Mouse (Mus musculus) CH12.LX (cell line): ENCODE data around the gene Serp1. TPM values are rescaled to one million over a fixed set of nuclear protein-coding genes. Genes with fewer than 3 reads are reported as not detected.

Experiments
- DNase-seq: peaks from one replicate; pipeline ENCODE4 v3.0.0-alpha.2; 2013; ENCODE audit errors: extremely low read depth
- H3K27ac ChIP-seq: 2 replicates; pipeline ENCODE4 v1.5.1; 2012; ENCODE audit warnings: low read depth, mild to moderate bottlenecking, control low read depth, moderate library complexity; ENCODE audit not compliant: insufficient read depth
- H3K27me3 ChIP-seq: replicated peaks from 2 replicates; pipeline ENCODE3; 2012; ENCODE audit warnings: inconsistent platforms
- H3K36me3 ChIP-seq, 2 experiments: replicated peaks in 1 of 2; 2 replicates each; pipeline versions ENCODE3 to v1.6.1; 2012; ENCODE audit warnings: inconsistent platforms in 1 of 2, low read length in 1 of 2, mild to moderate bottlenecking in 1 of 2, mixed read lengths in 1 of 2, moderate library complexity in 1 of 2; ENCODE audit not compliant: control insufficient read depth in 1 of 2, insufficient read depth in 1 of 2
- H3K4me1 ChIP-seq, 2 experiments: 2 replicates each; pipeline ENCODE4 v1.6.1; 2012; ENCODE audit warnings: inconsistent platforms in 1 of 2, moderate library complexity in 1 of 2; ENCODE audit not compliant: insufficient read depth in 2 of 2, control insufficient read depth in 1 of 2
- H3K4me2 ChIP-seq: 2 replicates; pipeline ENCODE4 v1.6.1; 2012; ENCODE audit warnings: low read depth, mild to moderate bottlenecking, control low read depth; ENCODE audit not compliant: poor library complexity, insufficient read depth, severe bottlenecking
- H3K4me3 ChIP-seq, 3 experiments: fragments of 150-350 bp in 1 of 3; sonication (generic) in 1 of 3; replicated peaks in 1 of 3; 2 replicates each; pipeline versions ENCODE3 to v1.5.1; 2011 to 2012; ENCODE audit warnings: low read depth in 2 of 3, low read length in 2 of 3, mild to moderate bottlenecking in 2 of 3, moderate library complexity in 2 of 3, control low read depth in 1 of 3, improper control_type of control experiment in 1 of 3, inconsistent platforms in 1 of 3, mixed read lengths in 1 of 3; ENCODE audit not compliant: poor library complexity in 1 of 3
- H3K79me2 ChIP-seq: replicated peaks from 2 replicates; pipeline ENCODE4 v1.6.1; 2012; ENCODE audit warnings: mild to moderate bottlenecking, moderate library complexity; ENCODE audit not compliant: control insufficient read depth, poor library complexity, insufficient read depth, severe bottlenecking; ENCODE audit errors: extremely low read depth
- H3K9ac ChIP-seq: 2 replicates; pipeline ENCODE4 v1.6.1; 2012; ENCODE audit warnings: low read depth, mild to moderate bottlenecking, control low read depth, moderate library complexity; ENCODE audit not compliant: insufficient read depth
- H3K9me3 ChIP-seq: replicated peaks from 2 replicates; pipeline ENCODE3; 2012; ENCODE audit warnings: low read length, inconsistent platforms, mixed read lengths
- BHLHE40 ChIP-seq: IDR thresholded peaks from 2 replicates; pipeline ENCODE4 v1.6.1; 2011; ENCODE audit warnings: mild to moderate bottlenecking, low read depth, low read length, improper control_type of control experiment
- CTCF ChIP-seq, 2 experiments: IDR thresholded peaks in 1 of 2; conservative IDR thresholded peaks in 1 of 2; 2 replicates each; pipeline ENCODE4 v1.5.1; 2011 to 2012; ENCODE audit warnings: low read depth in 2 of 2, low read length in 2 of 2, improper control_type of control experiment in 1 of 2, inconsistent platforms in 1 of 2, mild to moderate bottlenecking in 1 of 2, moderate library complexity in 1 of 2
- ELF1 ChIP-seq: IDR thresholded peaks from 2 replicates; pipeline ENCODE4 v1.6.1; 2014; ENCODE audit warnings: low read depth, mild to moderate bottlenecking, inconsistent platforms, low read length, improper control_type of control experiment
- ETS1 ChIP-seq: conservative IDR thresholded peaks from 2 replicates; pipeline ENCODE4 v1.6.1; 2012; ENCODE audit warnings: low read depth, mild to moderate bottlenecking, inconsistent platforms, low read length, improper control_type of control experiment, moderate library complexity
- GABPA ChIP-seq: IDR thresholded peaks from 2 replicates; pipeline ENCODE4 v1.6.1; 2012; ENCODE audit warnings: low read depth, low read length, improper control_type of control experiment, inconsistent platforms; ENCODE audit not compliant: insufficient replicate concordance
- HCFC1 ChIP-seq: IDR thresholded peaks from 2 replicates; pipeline ENCODE4 v1.6.1; 2012; ENCODE audit warnings: low read depth, mild to moderate bottlenecking, inconsistent platforms, low read length, improper control_type of control experiment
- JUN ChIP-seq: IDR thresholded peaks from 2 replicates; pipeline ENCODE4 v1.6.1; 2011; ENCODE audit warnings: low read depth, mild to moderate bottlenecking, low read length, improper control_type of control experiment, moderate library complexity; ENCODE audit not compliant: insufficient read depth
- MAFK ChIP-seq: IDR thresholded peaks from 2 replicates; pipeline ENCODE4 v1.6.1; 2011; ENCODE audit warnings: low read length, improper control_type of control experiment; ENCODE audit not compliant: insufficient replicate concordance
- MAZ ChIP-seq: IDR thresholded peaks from 2 replicates; pipeline ENCODE4 v1.6.1; 2012; ENCODE audit warnings: low read depth, mild to moderate bottlenecking, inconsistent platforms, low read length, improper control_type of control experiment, moderate library complexity
- MXI1 ChIP-seq: IDR thresholded peaks from 2 replicates; pipeline ENCODE4 v1.6.1; 2011; ENCODE audit warnings: mild to moderate bottlenecking, low read depth, low read length, improper control_type of control experiment
- MYC ChIP-seq: IDR thresholded peaks from 2 replicates; pipeline ENCODE4 v1.6.1; 2011; ENCODE audit warnings: low read depth, mild to moderate bottlenecking, improper control_type of control experiment, low read length
- NELFE ChIP-seq: IDR thresholded peaks from 2 replicates; pipeline ENCODE4 v1.6.1; 2011; ENCODE audit warnings: low read depth, low read length, improper control_type of control experiment
- RAD21 ChIP-seq: IDR thresholded peaks from 2 replicates; pipeline ENCODE4 v1.6.1; 2011; ENCODE audit warnings: low read depth, mild to moderate bottlenecking, low read length, improper control_type of control experiment, moderate library complexity
- SIN3A ChIP-seq: IDR thresholded peaks from 2 replicates; pipeline ENCODE4 v1.6.1; 2012; ENCODE audit warnings: low read length, improper control_type of control experiment, inconsistent platforms
- TBP ChIP-seq: conservative IDR thresholded peaks from 2 replicates; pipeline ENCODE4 v1.6.1; 2011; ENCODE audit warnings: low read depth, low read length, improper control_type of control experiment
- USF1 ChIP-seq: IDR thresholded peaks from 2 replicates; pipeline ENCODE4 v1.6.1; 2014; ENCODE audit warnings: low read depth, mild to moderate bottlenecking, inconsistent platforms, low read length, improper control_type of control experiment
- USF2 ChIP-seq: conservative IDR thresholded peaks from 2 replicates; pipeline ENCODE4 v1.6.1; 2011; ENCODE audit warnings: low read depth, low read length, improper control_type of control experiment
- ZC3H11A ChIP-seq: IDR thresholded peaks from 2 replicates; pipeline ENCODE4 v1.6.1; 2012; ENCODE audit warnings: low read depth, mild to moderate bottlenecking, inconsistent platforms, low read length, improper control_type of control experiment
- ZKSCAN1 ChIP-seq: IDR thresholded peaks from 2 replicates; pipeline ENCODE4 v1.6.1; 2012; ENCODE audit warnings: low read depth, inconsistent platforms, low read length, improper control_type of control experiment, borderline replicate concordance
- ZNF384 ChIP-seq: IDR thresholded peaks from 2 replicates; pipeline ENCODE4 v1.6.1; 2012; ENCODE audit warnings: low read depth, low read length, improper control_type of control experiment, inconsistent platforms
- dilution Hi-C: fragments of 300-500 bp; cut with MboI; formaldehyde crosslinking; loops from 2 replicates; pipeline ENCODE4 v1.14.3; 2020; ENCODE audit warnings: low sequenced_read_pairs; ENCODE audit not compliant: extremely low pct_unique_long_range_greater_than_20kb, extremely low pct_ligation_motif_present
- in situ Hi-C: fragments of 300-500 bp; cut with MboI; formaldehyde crosslinking; loops from 3 replicates; pipeline ENCODE4 v1.14.3; 2019; ENCODE audit warnings: low sequenced_read_pairs, low pct_ligation_motif_present, low pct_unique_long_range_greater_than_20kb, mixed read lengths
- polyA plus RNA-seq: library from polyadenylated mRNA; unstranded; fragments of >175 nt; gene quantifications from 2 replicates; pipeline ENCODE4 v1.2.1, GENCODE M21; 2012; ENCODE audit warnings: low read depth; ENCODE audit not compliant: insufficient read length
- total RNA-seq, 2 experiments: library from RNA; depleted of rRNA; stranded (reverse); fragments of 300-350 nt in 1 of 2; fragments of >200 nt in 1 of 2; gene quantifications; 2 replicates each; pipeline ENCODE4 v1.2.3; 2012 to 2014

The Serp1 gene
- total and polyA plus RNA-seq, 3 experiments = 219 to 470 (median 298) TPM

DNA sequence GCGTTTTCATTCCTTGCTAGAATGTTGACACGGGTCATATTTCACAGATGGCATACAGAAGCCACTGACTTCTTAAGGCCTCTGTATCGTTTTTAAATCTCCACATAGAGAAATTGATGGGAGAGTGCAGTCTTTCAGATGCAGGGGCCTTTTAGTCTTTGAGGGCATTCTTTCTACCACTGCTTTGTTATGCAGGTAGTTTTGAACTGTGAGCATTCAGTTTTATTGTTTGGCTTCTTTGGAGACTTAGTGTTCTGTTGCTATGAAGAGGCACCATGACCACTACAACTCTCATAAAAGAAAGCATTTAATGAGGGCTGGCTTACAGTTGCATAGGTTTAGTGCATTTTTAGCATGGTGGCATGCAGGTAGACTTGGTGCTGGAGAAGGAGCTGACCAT, 10.9 kb upstream of the Serp1 start:
- Histone ChIP-seq H3K27ac (no peak overlapping the region), H3K27me3 (no peaks in the 10 kb centered on the region), H3K9ac (no peak overlapping the region), H3K4me2 (no peak overlapping the region; the same call in 1 of the 2 replicates), H3K4me3 (no peak overlapping the region), H3K4me1 (no peaks in the 10 kb centered on the region), H3K9me3 (no peaks in the 10 kb centered on the region), H3K36me3 (peaks cover 41 to 73% of the 10 kb centered on the region in 2 experiments), H3K79me2 (peaks cover 30% of the 10 kb centered on the region)
- TF ChIP-seq NELFE = no peak
- no peak for TF ChIP-seq TBP
- TF ChIP-seq MAFK = no peak
- no peak for TF ChIP-seq JUN
- TF ChIP-seq SIN3A = no peak
- no peak for TF ChIP-seq MAZ
- TF ChIP-seq BHLHE40 = no peak
- no peak for TF ChIP-seq ZNF384
- TF ChIP-seq ZKSCAN1 = no peak
- TF ChIP-seq USF2 = no peak
- no peak for TF ChIP-seq CTCF (conservative IDR thresholded peaks at IDR 0.05 in 1 of 2, IDR thresholded peaks at IDR 0.05 in 1 of 2; ENCODE audit: low read depth in 2 of 2, low read length in 2 of 2)
- no peak for TF ChIP-seq GABPA
- TF ChIP-seq MXI1 = no peak
- TF ChIP-seq ETS1 = no peak
- no peak for TF ChIP-seq ELF1
- TF ChIP-seq RAD21 = no peak
- TF ChIP-seq USF1 = no peak
- no peak for TF ChIP-seq ZC3H11A
- TF ChIP-seq HCFC1 = no peak
- DNase-seq = no peak
- in situ Hi-C loops = no loop called here
- dilution Hi-C loops = no loop called here

GRCm38 (mm10) chr3:58526408-58526737, 681 bp upstream of the Serp1 start:
- dilution Hi-C loops = no loop called here
- peaks cover 84% of the 10 kb centered on the region for H3K79me2 ChIP-seq
- H3K9me3 ChIP-seq = no peaks in the 10 kb centered on the region
- peak overlapping the region; percentile 68; the same call in 1 of the 2 replicates for H3K27ac ChIP-seq
- peak; percentile 33; the same call in 1 of the 2 replicates for TF ChIP-seq MYC
- peak in 1 of 2 experiments; percentile 35; a peak in 2 of 4 replicates for TF ChIP-seq CTCF (conservative IDR thresholded peaks at IDR 0.05 in 1 of 2, IDR thresholded peaks at IDR 0.05 in 1 of 2; ENCODE audit: low read depth in 2 of 2, low read length in 2 of 2)
- no peak for TF ChIP-seq ZNF384
- H3K4me3 ChIP-seq = peak overlapping the region; percentile 91 to 99 (median 91)
- peaks cover 20 to 49% of the 10 kb centered on the region in 2 experiments for H3K36me3 ChIP-seq
- peaks cover 5 to 34% of the 10 kb centered on the region in 2 experiments; a peak in 3 of 4 replicates for H3K4me1 ChIP-seq
- H3K4me2 ChIP-seq = peak overlapping the region; percentile 65; the same call in 1 of the 2 replicates
- in situ Hi-C loops = no loop called here
- H3K9ac ChIP-seq = peak overlapping the region; percentile 92
- no peaks in the 10 kb centered on the region for H3K27me3 ChIP-seq
- no peak for DNase-seq
